Comparison of ENCODE assay signal across 8 mouse cellular contexts in genomic region chr1:139421875-139422791, GRCm38 (mm10). TPM values are rescaled to one million over a fixed set of nuclear protein-coding genes. Genes with fewer than 3 reads are reported as not detected.
DNase-seq lines count a peak whose midpoint lies in the region; ATAC-seq lines count a peak whose summit lies in the region.

Zbtb41 (plus strand) TSS chr1:139422288.

- H3K9me3 ChIP-seq in hindbrain, embryonic 16.5 days (ENCODE audit: control insufficient read depth, low read length) = no peaks in the 10 kb centered on the region

- H3K4me1 ChIP-seq in hindbrain, embryonic 16.5 days (ENCODE audit: control insufficient read depth, insufficient read depth, low read depth, low read length) = peaks cover 32% of the 10 kb centered on the region

- peaks cover 41% of the 10 kb centered on the region for H3K79me2 ChIP-seq in macrophage (ENCODE audit: inconsistent target)

- peak; percentile 98 for ATAC-seq in hindbrain, embryonic 16.5 days

- 0% methylated on average over 47 of the region's 88 CpGs for WGBS in hindbrain, embryonic 16.5 days
- 2% methylated on average over 88 of the region's 88 CpGs for WGBS in macrophage (ENCODE audit: missing documents)

- H3K4me2 ChIP-seq in hindbrain, embryonic 16.5 days (ENCODE audit: low read length) = peak within 1 kb of the TSS; percentile 64

- H3K27ac ChIP-seq in hindbrain, embryonic 16.5 days (ENCODE audit: low read depth, low read length) = peak within 1 kb of the TSS; percentile 93
- peak within 1 kb of the TSS; percentile 69 for H3K27ac ChIP-seq in macrophage

- peak within 1 kb of the TSS; percentile 98 for H3K9ac ChIP-seq in hindbrain, embryonic 16.5 days (ENCODE audit: low read depth, low read length)

- DNase-seq in T-cell, adult 2 months (ENCODE audit: low spot score) = peak; percentile 90
- DNase-seq in cerebellum, postnatal 36 days = peak; percentile 87 to 88
- peak; percentile 88 for DNase-seq in gastrocnemius, adult 18-20 months (ENCODE audit: low spot score)
- DNase-seq in left cerebral cortex, adult 18-20 months (ENCODE audit: low spot score in 2 of 2) = peak; percentile 75 to 91
- DNase-seq in right cerebral cortex, adult 18-20 months = peak; percentile 91
- peak; percentile 39 for DNase-seq in urinary bladder, postnatal 10 days (ENCODE audit: low spot score)

- no peaks in the 10 kb centered on the region for H3K27me3 ChIP-seq in hindbrain, embryonic 16.5 days (replicated peaks; ENCODE audit: control insufficient read depth, insufficient read depth, low read length)

- no peaks in the 10 kb centered on the region for H3K36me3 ChIP-seq in hindbrain, embryonic 16.5 days (ENCODE audit: control insufficient read depth, insufficient read depth, low read length)
- H3K36me3 ChIP-seq in macrophage (ENCODE audit: inconsistent target) = no peaks in the 10 kb centered on the region

- peak within 1 kb of the TSS; percentile 97 for H3K4me3 ChIP-seq in hindbrain, embryonic 16.5 days (ENCODE audit: low read length)
- peak within 1 kb of the TSS; percentile 65 for H3K4me3 ChIP-seq in macrophage (ENCODE audit: inconsistent target)

RNA-seq across cellular contexts. Expression of gene Zbtb41, which starts in this region (rescaled TPM):
- total RNA-seq in gastrocnemius, adult 18-20 months (2021) = 10 to 100 TPM; 16.8 to 18.1 TPM
- 11.8 and 14.4 TPM in 2 replicates for polyA plus RNA-seq in hindbrain, embryonic 16.5 days (2015; fragmentation: Nextera tagmentation; extraction: Ambion mirVana)
- 10 to 100 TPM; 27.4 to 32.2 TPM for total RNA-seq in left cerebral cortex, adult 18-20 months (2021)
- 10 to 100 TPM in 24 of 26 experiments, 1 to 10 TPM in 2; 7.4 to 29.6 (median 18.9) TPM for total RNA-seq in macrophage (2018; cell fraction: chromatin; rRNA removed)
- 10 to 100 TPM in 3 of 26 experiments, 1 to 10 TPM in 23; 5.4 to 11.8 (median 7.3) TPM for total RNA-seq in macrophage (2018; cell fraction: cytosol; rRNA removed)
- 10 to 100 TPM in 15 of 26 experiments, 1 to 10 TPM in 11; 6.7 to 27.2 (median 11.4) TPM for total RNA-seq in macrophage (2018; cell fraction: nucleus; rRNA removed)
- polyA plus RNA-seq in macrophage (2018) = 4.1 to 6.7 TPM (median 6.1 TPM) in 3 replicates

Comparison
In these comparisons a context has a peak if more than half of its experiments do, and no peak if none do; other contexts are left out.
1. Peak in every context shown above with its lines: DNase-seq, ATAC-seq, H3K4me3 ChIP-seq and H3K27ac ChIP-seq.
2. DNase-seq: peak in every context shown above with its lines; median percentile 91 in right cerebral cortex, adult 18-20 months; 90 in T-cell, adult 2 months; 88 in gastrocnemius, adult 18-20 months; 88 in cerebellum, postnatal 36 days; 83 in left cerebral cortex, adult 18-20 months; 39 in urinary bladder, postnatal 10 days.